Mouse (Mus musculus) kidney, adult 2 months (tissue): ENCODE data around the gene Ndufb5.

Source experiments
- CTCF ChIP-seq: fragments of 200-500 bp; conservative IDR thresholded peaks from 2 replicates; pipeline ENCODE4 v1.5.1; 2011; ENCODE audit warnings: low read depth, mild to moderate bottlenecking, control low read depth, low read length, moderate library complexity, mixed read lengths; ENCODE audit not compliant: insufficient read depth, insufficient read length
- POLR2A ChIP-seq: fragments of 200-500 bp; IDR thresholded peaks from one replicate; pipeline ENCODE4 v1.6.1; 2011; ENCODE audit warnings: low read depth, low read length, control low read depth

DNA sequence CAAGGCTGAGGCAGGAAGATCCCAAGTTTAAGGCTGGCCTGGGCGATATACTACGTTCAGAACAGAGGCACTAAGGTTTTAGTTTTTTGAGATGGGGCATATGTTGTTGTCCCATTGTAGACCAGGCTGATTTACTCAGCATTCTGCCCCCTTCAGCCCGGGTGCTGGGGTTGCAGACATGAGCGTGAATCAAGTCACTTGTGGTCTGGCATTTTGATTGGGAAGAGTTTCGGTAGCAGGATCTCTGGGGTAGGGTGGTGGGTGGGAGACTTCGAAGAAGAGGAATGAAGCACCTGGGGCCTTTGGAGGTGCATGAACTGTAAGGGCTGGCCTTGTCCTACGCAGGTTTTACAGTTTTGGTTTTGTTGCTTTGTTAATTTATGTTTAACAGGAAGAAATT, 12.6 kb upstream of the Ndufb5 start:
- TF ChIP-seq CTCF: no peak
- no peak for TF ChIP-seq POLR2A
